Mouse (Mus musculus): ENCODE measurements around the gene Hapln2. TPM values are rescaled to one million over a fixed set of nuclear protein-coding genes. Genes with fewer than 3 reads are reported as not detected.

Hapln2 gene
- not detected for total RNA-seq (2023)

DNA sequence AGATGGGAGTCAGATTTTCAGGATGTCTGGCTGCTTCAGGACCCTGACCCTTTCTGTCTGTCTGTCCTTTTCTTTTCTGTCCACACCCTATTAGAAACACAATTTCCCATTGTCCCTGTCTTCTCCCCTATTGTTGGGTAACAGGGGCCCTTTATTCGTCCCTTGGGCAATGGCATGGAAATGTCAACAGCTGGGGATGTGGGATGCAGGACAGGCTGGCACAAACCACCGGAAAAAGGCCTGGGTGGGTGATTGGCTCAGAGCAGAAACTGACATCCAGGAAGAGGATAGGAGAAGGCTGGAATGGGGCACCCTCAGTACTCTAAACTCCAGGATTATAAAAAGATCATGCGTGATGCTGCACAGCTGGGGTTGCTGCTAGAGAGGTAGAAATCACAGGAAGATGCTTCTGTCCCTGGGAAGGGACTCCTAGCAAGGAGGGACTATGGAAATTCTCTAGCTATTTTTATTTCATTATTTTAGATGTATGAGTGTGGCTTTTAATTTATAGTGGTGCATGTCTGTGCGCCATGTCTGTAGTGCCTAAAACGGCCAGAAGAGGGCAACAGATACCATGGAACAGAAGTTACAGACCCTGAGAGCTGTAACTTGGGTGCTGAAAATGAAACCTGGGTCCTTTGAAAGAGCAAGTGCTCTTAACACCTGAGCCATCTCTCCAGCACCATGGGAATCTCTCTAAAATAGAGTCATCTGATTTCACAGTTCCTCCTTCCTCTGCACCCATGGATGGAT lies at the start of gene Hapln2:
Hapln2 (minus strand) TSS at position 150 of the 753 bp plus-strand sequence.

DNA sequence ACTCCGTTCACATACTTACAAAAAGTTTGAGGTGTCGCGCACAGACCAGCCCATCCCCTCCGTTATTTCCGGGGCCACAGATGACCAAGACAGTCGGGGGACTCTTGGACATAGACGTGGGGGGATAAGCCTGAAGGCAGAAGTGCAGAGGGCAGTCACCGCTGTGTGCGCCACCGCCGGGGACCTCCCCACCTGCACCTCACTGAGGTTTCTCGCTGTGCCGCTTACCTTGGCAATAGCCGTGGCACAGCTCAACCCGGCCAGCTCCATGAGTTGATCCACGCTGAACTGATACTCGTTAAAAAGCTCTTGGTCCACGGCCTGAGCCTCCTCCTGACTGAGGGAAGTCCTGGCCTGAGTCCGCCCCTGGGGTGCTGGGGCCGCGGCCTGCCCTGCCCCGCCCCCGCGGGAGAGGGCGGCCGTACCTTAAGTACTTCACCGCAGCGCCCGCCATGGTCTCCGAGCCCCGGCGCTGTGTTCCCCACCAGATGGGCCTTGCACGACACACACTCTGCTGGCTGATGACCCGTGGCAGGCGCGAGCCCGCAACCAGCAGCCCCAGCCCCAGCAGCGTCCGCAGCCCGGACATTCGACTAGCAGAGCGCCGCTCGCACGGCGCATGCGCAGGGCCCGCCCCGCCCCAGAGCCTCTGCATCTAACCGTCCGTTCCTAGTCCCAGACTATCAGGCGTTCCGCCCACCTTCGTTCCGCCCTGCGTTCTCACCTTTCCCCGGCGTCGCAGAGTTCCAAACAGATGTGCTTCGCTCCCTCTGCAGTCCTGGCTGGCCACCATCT lies 30.7 kb upstream of the Hapln2 start, which contains the start of gene Naxe:
Naxe (minus strand) TSS at position 594 of the 795 bp plus-strand sequence.

GRCm38 (mm10) chr3:88042661-88043421 lies 15.5 kb upstream of the Hapln2 start, which contains the start of gene Gpatch4:
Gene Gpatch4, plus strand, starts transcription at chr3:88043108.

DNA sequence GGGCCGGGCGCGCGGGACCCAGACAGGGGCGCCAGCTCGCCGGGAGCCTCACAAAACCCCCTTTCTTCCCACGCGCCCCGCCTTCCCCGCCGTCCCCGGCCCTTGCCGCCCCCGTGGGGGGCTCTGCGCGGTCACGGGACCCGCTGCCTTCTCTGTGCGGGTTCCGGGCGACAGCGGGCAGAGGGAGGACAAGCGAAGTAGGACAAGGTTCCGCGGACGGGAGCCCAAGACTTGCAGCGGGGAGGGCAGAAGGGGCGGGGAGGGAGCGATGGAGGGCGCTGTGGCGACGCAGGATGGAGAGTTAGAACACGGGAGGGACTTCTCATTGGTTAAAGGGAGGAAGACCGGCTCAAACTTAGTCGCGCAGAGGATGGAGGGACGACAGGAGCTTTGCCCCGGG lies 27.2 kb downstream of the Hapln2 start, which contains the start of gene Bcan:
Bcan (minus strand) TSS at position 50 of the 400 bp plus-strand sequence.

Other genes starting within 250 kb of the Hapln2 start
- gene Ntrk1, start 232.4 kb downstream of the Hapln2 start, total RNA-seq (2023): not detected
- not detected for gene Insrr, start 230.6 kb downstream of the Hapln2 start, total RNA-seq (2023)
- 1 to 10 TPM in 1 of 2 experiments, under 1 TPM in 1; 0.22 to 1.3 TPM for gene Pear1, start 203.3 kb downstream of the Hapln2 start, total RNA-seq (2023)
- under 1 TPM; 0.57 to 0.70 TPM for gene Sh2d2a, start 180.8 kb downstream of the Hapln2 start, total RNA-seq (2023)
- gene Prcc, start 142.0 kb downstream of the Hapln2 start, total RNA-seq (2023): 10 to 100 TPM; 30.5 to 30.9 TPM
- 100 to 1,000 TPM; 117 to 149 TPM for gene Hdgf, start 121.3 kb downstream of the Hapln2 start, total RNA-seq (2023)
- 10 to 100 TPM; 65.4 to 71.5 TPM for gene Mrpl24, start 108.1 kb downstream of the Hapln2 start, total RNA-seq (2023)
- 10 to 100 TPM; 23.2 to 24.4 TPM for gene Isg20l2, start 97.3 kb downstream of the Hapln2 start, total RNA-seq (2023)
- gene Rrnad1, start 96.9 kb downstream of the Hapln2 start, total RNA-seq (2023): 10 to 100 TPM in 1 of 2 experiments, 1 to 10 TPM in 1; 9.9 to 12.1 TPM
- not detected for gene Crabp2, start 78.9 kb downstream of the Hapln2 start, total RNA-seq (2023)
- gene Nes, start 56.5 kb downstream of the Hapln2 start, total RNA-seq (2023): not detected
- not detected for gene Bcan, start 27.4 kb downstream of the Hapln2 start, total RNA-seq (2023)
- 1 to 10 TPM; 2.5 to 5.9 TPM for gene Gpatch4, start 15.5 kb upstream of the Hapln2 start, total RNA-seq (2023)
- gene Naxe, start 30.9 kb upstream of the Hapln2 start, total RNA-seq (2023): 10 to 100 TPM; 26.4 to 30.3 TPM
- not detected for gene Ttc24, start 50.7 kb upstream of the Hapln2 start, total RNA-seq (2023)
- gene Iqgap3, start 54.4 kb upstream of the Hapln2 start, total RNA-seq (2023): 10 to 100 TPM; 35.3 to 39.7 TPM
- 10 to 100 TPM; 55.4 to 69.5 TPM for gene Mef2d, start 114.8 kb upstream of the Hapln2 start, total RNA-seq (2023)
- not detected for gene Rhbg, start 227.1 kb upstream of the Hapln2 start, total RNA-seq (2023)

All from neutrophil, adult 83 days (primary cell).